Mouse (Mus musculus) intestine, embryonic 14.5 days (tissue): Measurements from ENCODE around the gene Top1. TPM values are rescaled to one million over a fixed set of nuclear protein-coding genes. Genes with fewer than 3 reads are reported as not detected.

Experiments used
- ATAC-seq: fragments of 200-750 bp; cut with Nextera tagmentation; replicated peaks from 2 replicates; pipeline ENCODE4 v1.8.0; 2017; ENCODE audit warnings: low read depth, moderate number of reproducible peaks, moderate TSS enrichment, moderate library complexity; ENCODE audit not compliant: low FRiP score, low TSS enrichment
- DNase-seq: peaks from one replicate; pipeline ENCODE4 v3.0.0-alpha.2; 2018; ENCODE audit warnings: low spot score
- H3K27ac ChIP-seq: fragments of 300-500 bp; sonication (generic); 2 replicates; pipeline ENCODE4 v1.5.1; 2014; ENCODE audit warnings: low read depth, mild to moderate bottlenecking, control low read depth
- H3K27me3 ChIP-seq: fragments of 300-500 bp; sonication (generic); replicated peaks from 2 replicates; pipeline ENCODE4 v1.6.1; 2014; ENCODE audit warnings: low read length, control low read depth; ENCODE audit not compliant: control insufficient read depth, insufficient read depth
- H3K36me3 ChIP-seq: fragments of 300-500 bp; sonication (generic); 2 replicates; pipeline ENCODE4 v1.6.1; 2014; ENCODE audit warnings: low read length, control low read depth; ENCODE audit not compliant: control insufficient read depth, insufficient read depth
- H3K4me1 ChIP-seq: fragments of 300-500 bp; sonication (generic); replicated peaks from 2 replicates; pipeline ENCODE4 v1.6.1; 2014; ENCODE audit warnings: low read length, control low read depth, mixed read lengths; ENCODE audit not compliant: control insufficient read depth, insufficient read depth
- H3K4me2 ChIP-seq: fragments of 300-500 bp; sonication (generic); 2 replicates; pipeline ENCODE4 v1.6.1; 2014; ENCODE audit warnings: low read length
- H3K4me3 ChIP-seq: fragments of 300-500 bp; sonication (generic); 2 replicates; pipeline ENCODE4 v1.5.1; 2014; ENCODE audit warnings: low read depth, low read length, control low read depth, mixed read lengths
- H3K9ac ChIP-seq: fragments of 300-500 bp; sonication (generic); 2 replicates; pipeline ENCODE4 v1.6.1; 2014; ENCODE audit warnings: mild to moderate bottlenecking, low read length
- H3K9me3 ChIP-seq: fragments of 300-500 bp; sonication (generic); 2 replicates; pipeline ENCODE4 v1.6.1; 2016; ENCODE audit warnings: low read length, control low read depth; ENCODE audit not compliant: control insufficient read depth
- WGBS: fragments of 180-500 bp; shearing (Covaris S2); extraction: QIAGEN DNeasy Blood & Tissue Kit; methylation state at CpG from one replicate; pipeline ENCODE4 v1.1.7; 2014; 5-methylcytosine and 5-hydroxymethylcytosine counted together
- microRNA-seq: library from miRNA; unstranded; fragments of <30 nt; microRNA quantifications from one replicate; pipeline ENCODE4, GENCODE M21; 2016
- polyA plus RNA-seq: library from polyadenylated mRNA; unstranded; fragments of >200 nt; fragmentation: Nextera tagmentation; extraction: Ambion mirVana; gene quantifications from 2 replicates; pipeline ENCODE4 v1.2.1, GENCODE M21; 2014

The Top1 gene
- polyA plus RNA-seq, 1 experiment from 2014 or later = 69.1 TPM

GRCm38 (mm10) chr2:160768097-160768695 is 122.5 kb downstream of the Top1 start:
- 82% methylated on average over 4 of the region's 4 CpGs for WGBS
- Histone ChIP-seq H3K9ac (no peak overlapping the region), H3K4me2 (no peak overlapping the region), H3K27me3 (no peaks in the 10 kb centered on the region), H3K4me1 (no peaks in the 10 kb centered on the region), H3K4me3 (no peak overlapping the region), H3K27ac (no peak overlapping the region), H3K36me3 (peaks cover 23% of the 10 kb centered on the region; the same call in 1 of the 2 replicates), H3K9me3 (no peaks in the 10 kb centered on the region)
- DNase-seq = no peak
- ATAC-seq = no peak

- H3K4me2 ChIP-seq = no peak overlapping the region
- H3K4me3 ChIP-seq = no peak overlapping the region
- H3K36me3 ChIP-seq = peaks cover 15% of the 10 kb centered on the region; the same call in 1 of the 2 replicates
- no peaks in the 10 kb centered on the region for H3K9me3 ChIP-seq
- no peak overlapping the region for H3K27ac ChIP-seq
- H3K4me1 ChIP-seq = no peaks in the 10 kb centered on the region
- no peaks in the 10 kb centered on the region for H3K27me3 ChIP-seq
- no peak overlapping the region for H3K9ac ChIP-seq
- WGBS = 93% methylated on average over 2 of the region's 2 CpGs
- no peak; the same call in 1 of the 2 replicates for ATAC-seq
- no peak for DNase-seq
Measured at GRCm38 (mm10) chr2:160768997-160769396, 123.3 kb downstream of the Top1 start.

DNA sequence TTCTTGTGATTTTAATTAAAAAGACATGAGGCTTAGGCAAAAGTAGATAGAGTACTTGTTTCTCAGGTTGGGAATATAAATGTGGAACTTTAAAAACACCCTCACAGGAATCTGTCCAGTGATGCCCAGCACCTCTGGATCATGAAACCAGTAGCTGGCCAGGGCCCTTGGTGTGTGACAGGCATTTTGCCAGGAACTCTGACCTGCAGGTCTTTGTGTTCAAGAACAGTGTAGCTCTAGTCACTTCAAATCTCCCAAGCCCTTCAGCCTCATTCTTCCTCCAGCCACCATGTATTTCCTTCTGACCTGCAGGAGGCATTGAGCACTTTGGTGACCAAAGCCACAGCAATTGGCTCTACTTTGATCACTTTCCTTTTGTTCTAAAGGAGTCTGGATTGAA is 124.7 kb downstream of the Top1 start:
- ATAC-seq (no peak), DNase-seq (no peak)
- Histone ChIP-seq H3K4me2 (no peak overlapping the region), H3K4me1 (no peaks in the 10 kb centered on the region), H3K9me3 (no peaks in the 10 kb centered on the region), H3K9ac (no peak overlapping the region), H3K27ac (no peak overlapping the region), H3K36me3 (peaks cover 8% of the 10 kb centered on the region; the same call in 1 of the 2 replicates), H3K27me3 (no peaks in the 10 kb centered on the region), H3K4me3 (no peak overlapping the region)

DNA sequence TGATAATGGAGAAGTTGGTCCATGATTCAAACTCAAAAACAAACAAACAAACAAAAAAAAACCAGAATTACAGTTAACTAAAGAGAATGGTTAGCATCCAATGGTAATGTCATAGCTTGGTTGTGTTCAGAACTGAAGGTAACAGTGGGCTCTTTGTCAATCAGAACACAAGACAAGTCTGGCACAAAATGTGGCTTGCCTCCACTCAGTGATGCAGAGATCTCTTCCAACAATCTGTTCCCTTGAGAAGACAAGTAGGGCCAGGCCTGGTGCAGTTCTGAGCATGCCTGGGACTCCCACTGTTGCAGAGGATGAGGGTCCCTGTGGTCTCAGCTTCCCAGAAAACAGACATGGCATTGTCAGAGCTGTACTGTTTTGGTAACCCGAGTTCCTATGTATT is 125.2 kb downstream of the Top1 start:
- Histone ChIP-seq H3K36me3 (peaks cover 8% of the 10 kb centered on the region; the same call in 1 of the 2 replicates), H3K4me2 (no peak overlapping the region), H3K4me1 (no peaks in the 10 kb centered on the region), H3K27ac (no peak overlapping the region), H3K9ac (no peak overlapping the region), H3K27me3 (no peaks in the 10 kb centered on the region), H3K9me3 (no peaks in the 10 kb centered on the region), H3K4me3 (no peak overlapping the region)
- 86% methylated on average over 1 of the region's 1 CpGs for WGBS
- ATAC-seq = no peak
- DNase-seq = no peak

- H3K4me3 ChIP-seq = no peak overlapping the region
- H3K9ac ChIP-seq = no peak overlapping the region
- 85% methylated on average over 8 of the region's 8 CpGs for WGBS
- H3K27me3 ChIP-seq = no peaks in the 10 kb centered on the region
- H3K27ac ChIP-seq = no peak overlapping the region
- peaks cover 8% of the 10 kb centered on the region; the same call in 1 of the 2 replicates for H3K36me3 ChIP-seq
- no peak overlapping the region for H3K4me2 ChIP-seq
- DNase-seq = no peak
- H3K9me3 ChIP-seq = no peaks in the 10 kb centered on the region
- no peaks in the 10 kb centered on the region for H3K4me1 ChIP-seq
- ATAC-seq = no peak
Measured at GRCm38 (mm10) chr2:160771325-160772276, 125.9 kb downstream of the Top1 start.

Small RNA genes within 50 kb of the gene (microRNA-seq; reads per million reads assigned to microRNA genes)
- gene Gm23968 = not detected

Other genes starting within 250 kb of the Top1 start
- gene Plcg1, start 85.4 kb downstream of the Top1 start, polyA plus RNA-seq = 45.0 and 47.7 TPM in 2 replicates
- gene Zhx3, start 227.1 kb downstream of the Top1 start, polyA plus RNA-seq = 7.5 and 8.2 TPM in 2 replicates
- gene Lpin3, start 234.8 kb downstream of the Top1 start, polyA plus RNA-seq = 3.7 and 4.5 TPM in 2 replicates